Mouse (Mus musculus) adrenal gland, postnatal 36 days (tissue): ENCODE results near the gene Prpsap2. TPM values are rescaled to one million over a fixed set of nuclear protein-coding genes. Genes with fewer than 3 reads are reported as not detected.

ENCODE experiments used
- total RNA-seq, 2 experiments: library from RNA; stranded (reverse); gene quantifications; 2 replicates each; pipeline ENCODE4 v1.2.3; 2021

Gene Prpsap2
- total RNA-seq, 2 experiments from 2014 or later: 24.8 to 36.4 TPM

Other genes starting within 250 kb of the Prpsap2 start
- 10 to 100 TPM; 23.0 to 25.7 TPM for gene Epn2, start 182.4 kb downstream of the Prpsap2 start, total RNA-seq
- 1 to 10 TPM; 7.9 to 8.9 TPM for gene Grap, start 108.8 kb downstream of the Prpsap2 start, total RNA-seq
- gene Fam83g, start 78.0 kb downstream of the Prpsap2 start, total RNA-seq: 1 to 10 TPM in 1 of 2 experiments, under 1 TPM in 1; 0.93 to 1.7 TPM
- gene Slc5a10, start 41.3 kb downstream of the Prpsap2 start, total RNA-seq: under 1 TPM in 1 of 2 experiments, not detected in 1; 0.13 TPM
- gene Ulk2, start 93.0 kb upstream of the Prpsap2 start, total RNA-seq: 10 to 100 TPM; 31.3 to 38.2 TPM
- gene Akap10, start 168.2 kb upstream of the Prpsap2 start, total RNA-seq: 10 to 100 TPM; 23.1 to 33.7 TPM
- gene Specc1, start 194.7 kb upstream of the Prpsap2 start, total RNA-seq: 1 to 10 TPM; 5.7 to 9.9 TPM